Mouse (Mus musculus) hindbrain, embryonic 14.5 days (tissue): ENCODE measurements around the gene Fam20b. TPM values are rescaled to one million over a fixed set of nuclear protein-coding genes. Genes with fewer than 3 reads are reported as not detected.

ENCODE experiments used
- ATAC-seq: fragments of 200-750 bp; cut with Nextera tagmentation; 2 replicates; pipeline ENCODE4 v1.8.0; 2017; ENCODE audit warnings: moderate number of reproducible peaks, mild to moderate bottlenecking, moderate TSS enrichment, moderate library complexity; ENCODE audit not compliant: low FRiP score
- DNase-seq: peaks from one replicate; pipeline ENCODE4 v3.0.0-alpha.2; 2015; ENCODE audit warnings: low spot score
- H3K27ac ChIP-seq: fragments of 300-500 bp; sonication (generic); 2 replicates; pipeline ENCODE4 v1.5.1; 2014; ENCODE audit warnings: mild to moderate bottlenecking, moderate library complexity
- H3K27me3 ChIP-seq: fragments of 300-500 bp; sonication (generic); 2 replicates; pipeline ENCODE4 v1.6.1; 2014; ENCODE audit warnings: mild to moderate bottlenecking, low read length, mixed read lengths; ENCODE audit not compliant: control insufficient read depth, insufficient read depth
- H3K36me3 ChIP-seq: fragments of 300-500 bp; sonication (generic); replicated peaks from 2 replicates; pipeline ENCODE4 v1.6.1; 2014; ENCODE audit not compliant: control insufficient read depth, insufficient read depth
- H3K4me1 ChIP-seq: fragments of 300-500 bp; sonication (generic); replicated peaks from 2 replicates; pipeline ENCODE4 v1.6.1; 2014; ENCODE audit warnings: antibody characterized with exemption, low read length, mixed read lengths; ENCODE audit not compliant: control insufficient read depth, insufficient read depth
- H3K4me2 ChIP-seq: fragments of 300-500 bp; sonication (generic); replicated peaks from 2 replicates; pipeline ENCODE4 v1.6.1; 2014; ENCODE audit warnings: mild to moderate bottlenecking, moderate library complexity
- H3K4me3 ChIP-seq: fragments of 300-500 bp; sonication (generic); replicated peaks from 2 replicates; pipeline ENCODE4 v1.5.1; 2014; ENCODE audit warnings: mild to moderate bottlenecking, low read length
- H3K9ac ChIP-seq: fragments of 300-500 bp; sonication (generic); 2 replicates; pipeline ENCODE4 v1.6.1; 2014
- H3K9me3 ChIP-seq: fragments of 300-500 bp; sonication (generic); 2 replicates; pipeline ENCODE4 v1.6.1; 2016; ENCODE audit warnings: low read length; ENCODE audit not compliant: control insufficient read depth
- whole genome bisulfite sequencing: fragments of 180-500 bp; shearing (Covaris S2); extraction: QIAGEN DNeasy Blood & Tissue Kit; methylation state at CpG from one replicate; pipeline ENCODE4 v1.1.7; 2014; 5-methylcytosine and 5-hydroxymethylcytosine counted together
- polyA plus RNA-seq: library from polyadenylated mRNA; unstranded; fragments of >200 nt; fragmentation: Nextera tagmentation; extraction: Ambion mirVana; gene quantifications from 2 replicates; pipeline ENCODE4 v1.2.1, GENCODE M21; 2014

Gene Fam20b
- polyA plus RNA-seq, 1 experiment from 2014 or later, result 33.9 TPM

DNA sequence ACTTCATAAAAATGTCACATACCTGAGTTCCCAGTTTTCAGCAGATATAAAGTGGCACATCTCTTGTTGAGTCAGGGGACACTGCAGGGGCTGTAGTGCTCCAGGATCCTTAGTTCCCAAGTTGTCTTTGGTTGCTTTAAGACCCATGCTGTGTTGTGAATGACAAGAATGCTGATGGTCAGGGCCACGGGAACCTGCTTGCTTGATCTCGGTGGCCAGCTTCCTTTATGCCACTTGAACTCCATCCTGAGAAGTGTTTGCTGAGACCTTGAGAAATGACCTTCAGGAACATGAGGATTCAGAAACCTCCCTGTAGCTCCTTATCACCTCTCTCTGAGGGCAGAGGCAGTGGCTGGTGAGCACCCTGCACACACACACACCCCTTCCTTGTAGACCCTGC lies 70.2 kb downstream of the Fam20b start:
- peaks cover 8% of the 10 kb centered on the region; the same call in 1 of the 2 replicates for H3K4me1 ChIP-seq
- 46% methylated on average over 2 of the region's 2 CpGs for WGBS
- ATAC-seq (no peak), DNase-seq (no peak)
- H3K4me3 ChIP-seq, result no peak overlapping the region
- no peaks in the 10 kb centered on the region for H3K27me3 ChIP-seq
- H3K4me2 ChIP-seq, result no peak overlapping the region
- no peak overlapping the region for H3K9ac ChIP-seq
- no peaks in the 10 kb centered on the region for H3K9me3 ChIP-seq
- no peaks in the 10 kb centered on the region; the same call in 1 of the 2 replicates for H3K36me3 ChIP-seq
- H3K27ac ChIP-seq, result no peak overlapping the region

DNA sequence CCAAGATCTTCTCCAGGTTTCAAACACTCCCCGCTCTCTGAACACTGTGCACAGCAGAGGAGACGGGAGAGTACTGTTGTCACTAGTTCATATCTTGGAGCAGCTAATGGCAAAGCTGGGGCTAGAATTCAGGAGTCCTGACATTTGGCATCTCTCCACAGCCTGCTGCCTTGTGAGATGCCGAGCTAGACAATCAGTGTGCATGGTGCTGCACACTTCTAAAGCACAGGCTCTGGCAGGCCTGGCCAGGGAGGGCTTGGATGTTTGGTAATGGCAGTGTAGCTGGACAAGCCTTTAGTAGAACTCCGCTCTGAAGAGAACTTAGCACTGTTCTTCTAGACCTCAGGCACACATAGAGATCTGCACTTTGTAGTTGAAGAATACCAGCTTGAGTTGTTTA lies 72.9 kb downstream of the Fam20b start:
- Histone ChIP-seq H3K36me3 (peaks cover 24% of the 10 kb centered on the region), H3K4me3 (no peak overlapping the region), H3K27ac (no peak overlapping the region), H3K4me1 (peaks cover 12% of the 10 kb centered on the region; the same call in 1 of the 2 replicates), H3K9me3 (no peaks in the 10 kb centered on the region), H3K9ac (no peak overlapping the region), H3K27me3 (no peaks in the 10 kb centered on the region), H3K4me2 (no peak overlapping the region)
- no peak for DNase-seq
- WGBS, result 71% methylated on average over 4 of the region's 4 CpGs
- no peak for ATAC-seq

DNA sequence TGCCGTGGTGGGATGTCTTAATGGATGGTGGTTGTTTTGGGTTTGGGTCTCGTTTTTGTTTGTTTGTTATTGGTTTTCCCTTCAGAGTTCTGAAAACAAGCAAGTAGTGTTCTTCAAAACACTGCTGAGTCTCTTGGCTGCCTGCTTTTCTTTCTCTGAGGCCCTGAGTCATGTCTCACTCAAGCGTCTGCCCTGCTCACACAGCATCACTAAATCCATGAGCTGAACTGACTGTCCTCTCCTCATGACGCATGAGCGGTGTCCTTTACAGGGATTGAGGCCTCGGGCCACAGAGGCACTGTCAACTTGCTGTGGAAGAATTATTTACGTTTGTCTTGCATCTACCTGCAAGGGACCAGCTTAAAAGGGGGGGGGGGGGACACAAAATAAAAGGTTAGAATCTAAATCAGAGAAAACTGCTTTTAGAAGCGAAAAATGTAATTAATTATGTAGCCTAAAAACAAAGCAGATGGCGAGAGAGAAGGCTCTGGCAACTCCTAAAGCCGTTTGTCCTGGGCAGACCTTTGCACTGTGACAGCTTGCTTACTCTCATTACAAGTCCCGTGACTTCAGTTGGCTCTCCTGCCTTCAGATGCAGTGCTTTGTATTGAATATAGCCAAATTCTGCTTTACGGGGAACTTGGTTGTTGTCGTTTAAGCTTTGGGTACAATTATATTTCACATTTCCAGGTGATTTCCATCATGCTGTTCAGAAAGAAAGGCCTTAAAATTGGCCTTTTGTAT lies 73.9 kb downstream of the Fam20b start:
- Histone ChIP-seq H3K4me3 (no peak overlapping the region), H3K4me1 (peaks cover 12% of the 10 kb centered on the region; the same call in 1 of the 2 replicates), H3K4me2 (no peak overlapping the region), H3K9me3 (no peaks in the 10 kb centered on the region), H3K36me3 (peaks cover 34% of the 10 kb centered on the region), H3K9ac (no peak overlapping the region), H3K27ac (no peak overlapping the region), H3K27me3 (no peaks in the 10 kb centered on the region)
- WGBS, result 68% methylated on average over 13 of the region's 13 CpGs
- ATAC-seq (no peak), DNase-seq (no peak)

DNA sequence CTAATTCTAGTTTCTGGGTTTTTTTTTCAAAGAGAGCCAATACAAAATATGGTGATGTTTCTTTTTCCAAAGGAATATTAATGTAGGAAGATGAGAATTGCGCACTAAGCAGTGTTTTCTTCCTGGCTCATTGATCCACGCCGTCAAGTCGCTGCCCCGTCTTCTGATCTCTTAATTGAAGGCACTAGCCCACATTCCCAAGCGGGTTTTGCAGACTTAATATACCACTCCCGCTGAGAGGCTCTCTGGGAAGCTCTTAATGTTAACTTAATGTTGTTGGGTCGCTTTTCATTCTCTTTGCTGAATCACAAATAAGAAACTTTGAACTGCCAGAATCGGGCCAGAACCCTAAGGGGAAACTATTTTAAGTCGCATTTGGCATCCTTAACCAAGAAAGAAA lies 74.8 kb downstream of the Fam20b start:
- Histone ChIP-seq H3K27me3 (no peaks in the 10 kb centered on the region), H3K9me3 (no peaks in the 10 kb centered on the region), H3K4me3 (no peak overlapping the region), H3K4me1 (peaks cover 12% of the 10 kb centered on the region; the same call in 1 of the 2 replicates), H3K36me3 (peaks cover 36% of the 10 kb centered on the region), H3K4me2 (no peak overlapping the region), H3K27ac (no peak overlapping the region; the same call in 1 of the 2 replicates), H3K9ac (no peak overlapping the region)
- no peak for ATAC-seq
- 47% methylated on average over 10 of the region's 10 CpGs for WGBS
- DNase-seq, result no peak

DNA sequence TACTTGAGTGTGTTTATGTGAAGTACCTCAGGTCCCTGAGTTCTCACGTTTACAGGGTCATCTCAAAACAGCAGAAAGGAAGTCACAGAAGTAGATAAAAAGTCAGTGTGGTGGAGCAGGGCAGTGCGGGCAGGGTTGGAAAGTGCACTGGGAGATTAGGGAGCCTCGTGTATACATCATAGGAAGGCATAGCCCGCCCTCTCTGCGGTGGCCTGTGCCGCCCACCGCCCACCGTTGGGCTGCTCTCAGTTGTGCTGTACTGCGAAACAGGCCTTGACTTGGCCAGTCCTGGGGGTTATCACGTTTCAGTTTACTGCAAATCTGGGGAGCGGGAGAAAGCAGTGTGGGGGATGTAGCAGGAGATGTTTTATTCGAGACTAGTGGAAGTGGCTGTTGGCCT lies 76.1 kb downstream of the Fam20b start:
- WGBS, result 77% methylated on average over 12 of the region's 12 CpGs
- Histone ChIP-seq H3K4me2 (no peak overlapping the region), H3K4me1 (peaks cover 12% of the 10 kb centered on the region; the same call in 1 of the 2 replicates), H3K9me3 (no peaks in the 10 kb centered on the region), H3K27ac (no peak overlapping the region), H3K4me3 (no peak overlapping the region), H3K9ac (no peak overlapping the region), H3K27me3 (no peaks in the 10 kb centered on the region), H3K36me3 (peaks cover 41% of the 10 kb centered on the region)
- DNase-seq (no peak), ATAC-seq (no peak)

DNA sequence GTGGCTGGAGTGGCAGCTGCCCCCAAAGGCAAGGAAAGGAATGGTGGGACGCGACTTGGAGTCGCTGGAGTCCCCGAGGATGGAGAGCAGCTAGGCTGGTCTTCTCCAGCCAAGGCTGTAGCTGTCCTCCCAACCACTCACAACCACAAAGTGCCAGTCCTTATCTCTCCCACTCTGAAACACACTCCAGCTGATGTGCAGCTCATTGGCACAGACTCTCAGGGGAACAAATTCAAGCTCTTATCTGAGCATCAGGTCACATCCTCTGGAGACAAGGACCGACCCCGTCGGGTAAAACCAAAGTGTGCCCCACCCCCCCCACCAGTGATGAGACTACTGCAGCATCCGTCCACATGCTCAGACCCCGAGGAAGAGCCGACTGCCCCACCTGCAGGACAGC lies 77.1 kb downstream of the Fam20b start:
- DNase-seq (no peak), ATAC-seq (no peak)
- H3K4me1 ChIP-seq, result peaks cover 12% of the 10 kb centered on the region; the same call in 1 of the 2 replicates
- no peak overlapping the region for H3K4me3 ChIP-seq
- peaks cover 51% of the 10 kb centered on the region for H3K36me3 ChIP-seq
- H3K27me3 ChIP-seq, result no peaks in the 10 kb centered on the region
- H3K9ac ChIP-seq, result no peak overlapping the region
- no peak overlapping the region for H3K4me2 ChIP-seq
- H3K9me3 ChIP-seq, result no peaks in the 10 kb centered on the region
- WGBS, result 77% methylated on average over 10 of the region's 10 CpGs
- H3K27ac ChIP-seq, result no peak overlapping the region

DNA sequence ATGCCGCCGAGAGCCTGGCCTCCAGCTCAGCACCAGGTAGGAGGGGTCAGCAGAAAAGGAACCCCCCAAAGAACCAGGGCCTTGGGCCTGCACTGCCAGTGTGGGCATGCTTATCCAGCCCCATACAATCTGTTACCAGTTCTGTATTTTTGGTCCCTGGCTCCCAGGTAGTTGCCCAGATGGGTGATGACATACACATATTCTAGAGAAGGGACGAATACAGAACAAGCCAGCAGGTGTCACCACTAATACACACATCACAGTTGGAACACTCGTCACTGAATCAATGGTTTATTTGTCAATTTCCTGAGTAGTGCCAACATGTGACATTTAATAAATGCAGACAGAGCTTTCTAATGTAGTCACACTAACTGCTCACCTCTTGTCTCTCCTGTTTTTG lies 78.3 kb downstream of the Fam20b start:
- Histone ChIP-seq H3K36me3 (peaks cover 60% of the 10 kb centered on the region), H3K9ac (no peak overlapping the region), H3K27me3 (no peaks in the 10 kb centered on the region), H3K9me3 (no peaks in the 10 kb centered on the region), H3K4me1 (peaks cover 12% of the 10 kb centered on the region; the same call in 1 of the 2 replicates), H3K4me3 (no peak overlapping the region), H3K4me2 (no peak overlapping the region), H3K27ac (no peak overlapping the region)
- ATAC-seq (no peak), DNase-seq (no peak)
- WGBS, result 72% methylated on average over 4 of the region's 4 CpGs

DNA sequence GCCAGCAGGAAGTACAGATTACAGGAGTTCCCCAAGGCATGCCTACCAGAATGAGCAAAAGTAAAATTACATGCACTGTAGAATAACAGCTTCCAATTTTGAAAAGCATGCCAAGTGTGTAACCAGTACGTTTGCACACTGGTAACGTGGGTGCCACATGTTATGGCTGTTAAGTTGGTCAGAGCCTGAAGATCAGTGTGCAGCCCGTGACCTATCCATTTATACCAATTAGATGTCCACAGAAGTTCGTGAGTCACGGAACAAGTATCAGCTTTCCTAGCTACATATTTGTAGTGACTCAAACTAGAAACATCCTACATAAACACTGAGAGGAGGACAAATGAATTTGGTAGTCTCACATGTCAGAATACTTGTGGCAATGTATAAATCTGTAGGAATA lies 79.4 kb downstream of the Fam20b start:
- no peak overlapping the region for H3K27ac ChIP-seq
- H3K4me2 ChIP-seq, result no peak overlapping the region
- ATAC-seq (no peak), DNase-seq (no peak)
- peaks cover 11% of the 10 kb centered on the region; the same call in 1 of the 2 replicates for H3K4me1 ChIP-seq
- WGBS, result 88% methylated on average over 5 of the region's 5 CpGs
- no peaks in the 10 kb centered on the region for H3K27me3 ChIP-seq
- H3K9me3 ChIP-seq, result no peaks in the 10 kb centered on the region
- H3K36me3 ChIP-seq, result peaks cover 71% of the 10 kb centered on the region
- H3K9ac ChIP-seq, result no peak overlapping the region
- no peak overlapping the region for H3K4me3 ChIP-seq

DNA sequence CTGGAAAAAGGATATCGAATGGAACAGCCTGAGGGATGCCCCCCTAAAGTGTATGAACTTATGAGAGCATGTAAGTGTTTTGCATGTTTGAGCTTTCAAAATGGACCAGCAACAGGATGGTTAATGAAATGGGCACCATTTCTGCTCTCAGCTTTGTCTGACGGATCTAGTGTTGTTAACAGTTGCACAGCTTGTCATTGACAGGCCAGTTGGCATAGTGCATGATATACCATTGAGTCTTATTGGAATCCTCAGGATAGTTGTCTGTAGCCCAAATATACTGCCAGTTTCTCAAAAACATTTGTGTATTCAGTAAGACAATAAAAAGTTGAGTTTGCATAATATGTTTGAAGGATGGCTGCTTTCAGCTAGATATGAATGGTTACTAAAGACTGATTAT lies 83.7 kb downstream of the Fam20b start:
- H3K4me1 ChIP-seq, result no peaks in the 10 kb centered on the region
- H3K36me3 ChIP-seq, result peaks cover 79% of the 10 kb centered on the region
- H3K27me3 ChIP-seq, result no peaks in the 10 kb centered on the region
- no peak overlapping the region for H3K4me2 ChIP-seq
- no peaks in the 10 kb centered on the region for H3K9me3 ChIP-seq
- DNase-seq, result no peak
- H3K27ac ChIP-seq, result no peak overlapping the region
- ATAC-seq, result no peak
- no peak overlapping the region for H3K9ac ChIP-seq
- H3K4me3 ChIP-seq, result no peak overlapping the region
- WGBS, result 73% methylated on average over 2 of the region's 2 CpGs
